Mouse (Mus musculus): ENCODE results near the gene Prr15.

Prr15 gene

GRCm38 (mm10) chr6:54325246-54325885 is at the start of gene Prr15:
Prr15 (plus strand) TSS chr6:54325835.
- no peak for DNase-seq (ENCODE audit: extremely low read depth, low read depth)

DNA sequence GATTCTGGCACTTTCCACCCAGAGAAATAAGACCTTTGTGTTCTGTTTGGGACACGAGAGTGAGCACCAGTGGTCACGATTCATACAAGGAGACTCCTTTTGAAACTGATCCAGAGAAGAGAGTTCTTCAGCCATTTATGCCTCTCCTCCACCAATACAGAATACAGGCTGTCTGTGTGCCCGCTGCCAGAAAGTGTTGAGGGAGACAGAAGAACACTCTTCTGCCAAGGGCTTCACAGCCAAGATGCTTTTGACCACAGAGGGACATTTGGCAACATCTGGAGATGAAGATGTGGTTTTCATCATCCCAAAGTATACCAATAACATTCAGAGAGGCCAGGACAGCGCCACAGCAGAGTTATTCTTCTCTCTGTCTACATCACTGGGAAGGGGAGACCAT is 48.4 kb upstream of the Prr15 start:
- DNase-seq (ENCODE audit: extremely low read depth, low read depth) = no peak

DNA sequence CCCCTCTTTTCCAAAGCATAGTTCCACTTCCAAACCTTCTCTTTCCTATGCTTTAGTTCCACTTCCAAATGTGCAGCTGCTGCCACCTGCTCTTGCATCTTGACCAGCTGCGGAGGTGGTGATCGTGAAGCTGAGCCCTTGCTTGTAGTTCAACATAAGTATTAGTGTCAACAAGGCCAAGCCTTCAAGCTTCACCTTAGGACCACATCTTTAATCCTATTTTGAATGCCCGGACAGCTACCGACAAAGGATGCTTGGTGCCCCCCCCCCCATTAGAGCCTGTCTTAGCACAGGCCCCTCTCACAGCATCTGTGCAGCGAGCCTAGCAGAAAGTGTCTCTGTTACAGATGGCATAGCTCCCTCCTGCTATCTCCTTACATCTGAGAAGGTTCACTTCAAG is 47.8 kb upstream of the Prr15 start:
- no peak for DNase-seq (ENCODE audit: extremely low read depth, low read depth)

DNA sequence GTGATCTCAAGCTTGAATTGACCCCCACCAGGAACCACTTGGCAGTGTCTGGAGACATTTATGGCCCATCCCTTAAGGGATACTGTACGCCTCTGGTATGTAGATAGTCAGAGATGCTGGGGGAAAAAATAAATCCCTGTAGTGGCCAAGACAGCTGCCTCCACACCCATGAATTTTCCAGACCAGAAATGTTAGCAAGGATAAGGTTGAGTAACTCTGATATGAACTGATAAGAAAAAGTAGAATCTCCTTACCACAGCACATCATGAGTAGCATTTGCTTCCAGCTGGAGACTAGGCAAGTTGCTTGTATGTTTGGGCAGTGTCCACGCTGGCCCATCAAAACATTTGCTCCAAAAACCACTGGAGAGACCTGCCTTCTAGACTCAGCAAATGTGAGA is 47.0 kb upstream of the Prr15 start:
- DNase-seq (ENCODE audit: extremely low read depth, low read depth) = no peak

- no peak for DNase-seq (ENCODE audit: extremely low read depth, low read depth)
These were observed 46.2 kb upstream of the Prr15 start for GRCm38 (mm10) chr6:54279391-54279790.

DNA sequence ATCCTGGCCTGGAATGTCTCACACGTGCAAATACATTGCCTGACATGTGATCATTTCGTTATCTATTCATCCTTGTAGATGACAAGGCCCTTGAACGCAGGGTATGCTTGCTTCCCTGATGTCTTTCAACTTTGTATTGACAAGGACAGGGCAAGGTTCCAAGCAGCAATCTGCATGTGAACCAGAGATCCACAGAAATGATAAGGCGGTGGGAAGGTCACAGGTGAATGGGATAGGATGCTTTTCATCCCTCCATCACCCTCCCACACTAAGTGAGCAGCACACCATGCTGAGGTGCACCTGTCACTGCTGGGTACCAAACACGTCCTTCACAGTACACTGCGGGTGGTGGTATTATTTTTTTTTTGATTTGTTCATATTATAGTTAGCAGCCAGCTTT is 45.4 kb upstream of the Prr15 start:
- DNase-seq (ENCODE audit: extremely low read depth, low read depth) = no peak

DNA sequence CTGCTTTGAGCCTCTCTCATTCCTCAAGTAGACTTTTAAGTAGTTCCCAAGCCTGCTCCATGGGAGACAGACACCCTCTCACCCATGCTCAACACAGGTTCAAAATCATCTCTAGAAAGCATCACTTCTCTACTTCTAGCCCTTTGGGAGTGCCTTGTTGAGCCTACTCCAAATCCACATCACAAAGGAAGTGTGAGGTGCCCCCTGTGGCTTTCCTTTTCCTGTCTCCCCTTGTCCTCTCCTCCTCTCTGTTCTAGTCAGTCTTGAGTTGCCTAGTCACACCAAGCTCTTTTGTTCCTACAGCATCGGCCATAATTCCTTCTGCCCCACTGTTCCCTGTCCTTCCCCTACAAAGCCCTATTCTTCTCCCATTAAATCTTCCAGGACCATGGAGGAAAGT is 42.3 kb upstream of the Prr15 start:
- no peak for DNase-seq (ENCODE audit: extremely low read depth, low read depth)

DNA sequence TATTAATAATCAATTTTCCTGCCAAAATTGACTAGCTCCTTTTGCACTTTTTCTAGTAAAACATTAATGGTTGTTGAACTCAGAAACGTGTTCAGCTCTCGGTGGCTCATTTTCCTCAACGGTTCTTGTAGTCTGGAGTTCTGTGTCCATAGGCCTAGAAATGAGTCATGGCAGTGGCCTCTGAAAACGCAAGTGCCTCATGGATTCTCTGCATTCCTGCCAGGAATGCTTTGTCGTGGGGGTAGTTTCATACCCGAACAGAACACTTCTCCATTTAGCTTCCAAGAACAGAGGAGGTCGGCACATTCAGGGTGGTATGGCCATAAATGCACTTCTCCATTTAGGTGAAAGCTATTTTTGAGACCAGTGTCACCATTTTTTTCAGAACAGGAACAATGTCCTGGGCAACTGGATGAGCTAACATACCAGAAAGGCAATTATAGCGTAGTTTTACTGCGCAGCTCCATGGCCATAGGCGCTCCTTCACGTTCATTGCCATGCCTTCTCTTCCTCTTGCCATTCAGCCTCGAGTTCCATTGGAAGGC is 41.4 kb upstream of the Prr15 start:
- DNase-seq (ENCODE audit: extremely low read depth, low read depth) = no peak

DNA sequence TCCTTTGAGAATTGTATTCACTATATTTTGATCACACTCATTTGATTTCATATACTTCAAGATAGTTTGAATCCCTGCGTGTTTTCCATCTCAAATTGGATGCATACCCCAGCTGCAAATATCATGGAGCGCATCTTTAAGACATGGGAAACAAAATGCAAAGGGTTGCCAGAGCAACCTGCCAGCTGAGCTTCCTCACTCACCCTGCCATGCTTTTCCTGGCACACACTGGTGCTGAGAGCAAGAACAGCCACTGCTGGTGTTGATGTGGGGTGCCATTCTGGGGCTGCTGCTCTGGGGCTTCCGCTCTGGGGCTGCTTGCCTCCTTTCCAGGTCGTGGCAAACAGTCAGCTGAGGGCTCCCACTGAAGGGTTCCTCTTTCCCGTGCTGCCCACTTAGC is 38.8 kb upstream of the Prr15 start:
- DNase-seq (ENCODE audit: extremely low read depth, low read depth) = no peak

DNA sequence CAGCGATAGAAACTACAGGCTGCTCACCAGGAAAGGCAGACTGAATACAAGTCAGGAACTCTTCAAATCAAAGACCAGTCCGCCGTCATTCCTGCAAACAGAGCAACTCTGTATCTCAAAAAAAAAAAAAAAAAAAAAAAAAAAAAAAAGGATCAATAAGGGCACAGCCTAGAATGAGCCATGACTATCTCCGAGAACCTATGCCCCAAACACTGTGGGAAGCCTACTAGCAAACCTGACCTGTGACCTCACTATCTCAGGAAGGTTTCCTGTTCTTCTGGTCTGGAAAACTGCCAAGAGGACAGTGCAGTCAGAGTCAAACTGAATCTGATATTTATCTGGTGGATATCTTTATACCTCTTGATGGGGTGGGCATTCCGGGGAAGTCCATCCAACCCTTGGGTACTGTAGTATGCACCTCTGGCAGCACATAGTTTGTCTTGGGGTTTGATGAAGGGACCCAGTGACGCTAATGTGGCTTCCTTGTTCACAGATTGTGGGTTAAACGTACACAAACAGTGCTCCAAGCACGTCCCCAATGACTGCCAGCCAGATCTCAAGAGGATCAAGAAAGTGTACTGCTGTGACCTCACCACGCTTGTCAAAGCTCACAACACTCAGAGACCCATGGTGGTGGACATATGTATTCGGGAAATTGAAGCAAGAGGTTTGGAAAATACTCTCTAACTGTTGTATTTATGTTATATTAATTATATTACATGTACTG is 35.7 kb upstream of the Prr15 start:
- no peak for DNase-seq (ENCODE audit: extremely low read depth, low read depth)

DNA sequence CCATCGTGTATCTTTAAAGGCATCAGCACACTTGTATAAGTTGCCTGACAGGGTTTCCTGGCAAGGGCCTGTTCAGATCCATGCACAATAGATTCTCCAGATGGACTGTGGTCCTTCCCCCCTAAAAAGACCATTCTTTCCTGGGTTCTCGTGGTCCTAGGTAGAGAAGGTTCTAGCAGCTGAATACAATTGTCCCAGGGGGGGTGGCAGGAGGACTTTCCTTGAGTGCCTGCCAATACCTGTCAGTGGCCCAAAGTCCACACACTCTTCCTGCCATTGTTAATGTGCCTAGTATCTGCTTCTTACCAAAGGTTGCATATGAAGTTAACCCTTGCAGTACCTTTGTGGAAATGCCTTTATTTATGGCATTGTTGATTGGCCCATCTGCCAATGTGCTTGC is 28.4 kb upstream of the Prr15 start:
- DNase-seq (ENCODE audit: extremely low read depth, low read depth) = no peak

- DNase-seq (ENCODE audit: extremely low read depth, low read depth) = no peak
These were observed 26.2 kb upstream of the Prr15 start for GRCm38 (mm10) chr6:54299417-54299816.

GRCm38 (mm10) chr6:54305777-54306176 is 19.9 kb upstream of the Prr15 start:
- DNase-seq (ENCODE audit: extremely low read depth, low read depth) = no peak

DNA sequence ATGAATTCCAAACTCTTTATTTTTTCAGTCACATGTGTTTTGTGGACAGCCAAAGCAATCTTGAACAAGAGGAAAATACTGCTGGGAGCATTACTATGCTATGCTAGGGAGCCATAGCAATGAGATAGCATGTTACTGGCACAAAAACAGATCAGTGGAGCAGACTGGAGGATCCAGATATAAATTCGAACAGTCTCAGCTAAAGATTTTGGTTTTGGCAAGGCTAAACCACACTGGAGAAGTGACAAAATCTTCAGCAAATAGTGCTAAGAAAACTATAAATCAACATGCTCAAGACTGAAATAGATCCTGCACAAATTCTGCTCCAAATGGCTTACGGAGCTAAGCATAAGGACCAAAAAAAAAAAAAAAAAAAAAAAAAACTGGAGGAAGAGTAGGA is 12.6 kb upstream of the Prr15 start:
- DNase-seq (ENCODE audit: extremely low read depth, low read depth) = no peak

DNA sequence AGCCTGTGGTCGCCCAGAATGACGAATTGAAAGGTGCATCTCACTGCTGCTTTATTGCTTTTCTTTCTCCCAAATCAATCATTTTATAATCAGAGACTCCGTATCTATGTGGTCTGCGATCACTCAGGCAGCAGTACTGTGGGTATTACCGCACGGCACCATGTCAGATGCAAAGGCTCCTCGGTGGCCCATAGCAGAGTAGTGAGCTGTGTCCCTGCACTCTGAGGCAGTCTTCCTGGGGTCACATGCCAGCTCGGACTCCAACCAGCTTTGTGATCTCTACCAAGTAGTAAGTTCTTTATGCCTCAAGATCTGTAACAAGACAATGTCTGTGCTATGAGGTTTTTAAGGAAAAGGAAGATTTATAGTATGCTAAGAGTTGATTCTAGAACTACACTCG is 7.0 kb upstream of the Prr15 start:
- no peak for DNase-seq (ENCODE audit: extremely low read depth, low read depth)

- no peak for DNase-seq (ENCODE audit: extremely low read depth, low read depth)
These were observed 6.4 kb upstream of the Prr15 start for GRCm38 (mm10) chr6:54319198-54319597.

GRCm38 (mm10) chr6:54320236-54320635 is 5.4 kb upstream of the Prr15 start:
- DNase-seq (ENCODE audit: extremely low read depth, low read depth) = no peak

DNA sequence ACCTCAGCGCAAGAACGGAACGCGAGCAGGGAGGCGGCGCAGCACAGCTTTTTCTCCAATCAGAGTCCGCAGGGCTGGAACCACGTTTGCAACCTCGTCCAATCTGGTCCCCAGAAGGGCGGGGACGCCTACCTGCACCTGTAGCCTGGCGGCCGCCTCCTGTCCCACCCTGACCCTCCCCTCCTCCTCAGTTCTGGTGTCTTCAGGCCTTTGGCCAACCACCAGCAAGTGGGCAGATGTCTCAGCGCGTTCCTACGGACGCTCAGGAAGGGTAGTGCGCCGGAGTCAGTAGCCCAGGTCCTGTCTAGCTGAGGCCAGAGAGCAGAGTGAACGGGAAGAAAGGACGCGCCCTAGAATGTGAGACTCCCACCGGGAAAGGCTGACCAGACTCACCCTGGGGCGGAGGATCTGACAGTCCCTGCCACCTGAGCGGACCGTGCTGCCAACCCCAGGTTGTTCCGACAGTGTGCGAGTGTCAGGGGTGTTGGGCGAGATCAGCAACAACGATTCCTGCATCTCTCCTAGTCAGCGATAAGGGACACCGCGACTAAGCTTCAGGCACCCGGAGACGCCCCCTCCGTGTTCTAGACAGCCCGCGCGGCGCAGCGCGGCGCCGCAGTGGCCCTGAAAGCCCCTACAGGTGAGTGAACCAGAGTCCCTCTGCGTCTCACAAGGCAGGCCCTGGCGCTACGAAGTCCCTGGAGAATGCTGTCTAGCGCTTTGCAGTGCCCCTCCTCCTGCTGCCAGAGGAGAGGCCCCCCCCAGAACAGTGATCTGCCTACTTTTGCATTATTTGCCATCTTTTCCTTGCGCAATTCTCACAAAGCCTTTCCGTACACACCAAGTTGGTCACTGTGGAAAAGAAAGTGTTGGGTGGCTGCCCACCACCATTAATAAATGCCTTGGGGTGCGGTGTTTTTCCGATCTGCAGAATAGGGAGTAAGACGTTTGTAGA is 1.3 kb downstream of the Prr15 start:
- no peak for DNase-seq (ENCODE audit: extremely low read depth, low read depth)

DNA sequence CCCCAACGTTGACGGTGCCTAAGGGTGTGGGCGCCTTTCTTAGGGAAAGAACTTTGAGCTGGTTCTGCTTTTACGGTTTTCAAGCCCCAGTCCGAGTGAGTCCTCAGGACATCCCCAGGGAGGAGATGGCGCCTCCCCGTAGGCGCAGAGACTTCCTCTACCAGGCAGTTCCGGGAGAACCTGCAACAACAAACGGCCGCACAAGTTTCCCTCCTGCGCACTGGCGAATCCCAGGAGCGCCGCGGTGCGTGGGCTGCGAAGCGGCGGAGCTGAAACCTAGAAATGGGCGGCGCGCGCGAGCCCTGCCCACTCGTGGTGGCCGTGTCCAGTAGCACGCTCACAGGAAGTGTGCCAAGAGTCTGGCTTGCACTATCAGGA is 2.0 kb downstream of the Prr15 start:
- DNase-seq (ENCODE audit: extremely low read depth, low read depth) = no peak

DNA sequence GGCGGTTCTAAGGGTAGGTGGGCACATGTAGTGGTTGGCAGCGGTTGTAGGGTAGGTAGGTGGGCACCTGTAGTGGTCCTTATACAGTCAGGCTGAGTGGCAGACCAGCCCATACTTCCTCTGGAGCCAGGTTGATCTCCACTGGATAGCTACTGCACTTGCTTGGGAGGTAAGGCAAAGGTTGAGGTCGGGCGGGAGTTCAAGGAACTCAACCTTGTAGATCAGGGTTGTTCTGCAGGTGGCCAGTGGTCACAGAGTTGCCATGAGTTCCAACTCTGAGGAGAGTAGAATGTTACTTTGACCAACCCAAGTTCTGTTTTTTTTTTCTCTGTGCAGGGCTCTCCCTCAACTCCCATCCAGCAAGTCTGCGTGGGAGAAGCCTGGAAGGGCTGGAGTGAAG is 3.1 kb downstream of the Prr15 start:
- DNase-seq (ENCODE audit: extremely low read depth, low read depth) = no peak

DNA sequence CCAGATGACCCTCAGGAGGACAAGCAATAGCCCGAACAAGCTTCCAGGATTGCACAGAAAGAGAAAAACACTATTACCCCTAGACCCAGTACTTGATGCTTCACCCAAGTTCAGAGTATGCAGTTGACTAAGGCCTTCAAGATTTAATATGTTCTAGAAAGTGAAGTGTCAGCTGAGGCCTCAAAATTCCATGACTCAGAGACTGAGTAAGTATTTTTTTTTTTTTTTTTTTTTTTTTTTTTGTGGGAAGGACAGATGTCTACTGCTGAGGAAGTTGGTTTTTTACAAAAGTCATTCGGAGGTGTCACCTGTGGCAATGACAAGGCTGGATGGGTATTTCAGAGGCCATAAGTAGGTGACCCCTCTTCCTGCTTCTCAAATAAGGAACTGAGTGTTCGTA is 4.0 kb downstream of the Prr15 start:
- no peak for DNase-seq (ENCODE audit: extremely low read depth, low read depth)

GRCm38 (mm10) chr6:54330166-54330565 is 4.5 kb downstream of the Prr15 start:
- DNase-seq (ENCODE audit: extremely low read depth, low read depth) = no peak
